Mouse (Mus musculus): Measurements from ENCODE around the gene Serac1. TPM values are rescaled to one million over a fixed set of nuclear protein-coding genes. Genes with fewer than 3 reads are reported as not detected.
A peak's percentile ranks its signal among the peaks of the same experiment; 100 is the strongest.
"Not testable (repeated sequence)": the region's sequence is repeated elsewhere in the genome, so short reads cannot be mapped to it uniquely, and the experiment has no call there.

The Serac1 gene
- total RNA-seq, 2 experiments from 2014 or later: 6.0 to 10.4 TPM

- DNase-seq (ENCODE audit: low spot score): no peak
Measured at GRCm38 (mm10) chr17:6069866-6070265, 9.7 kb downstream of the Serac1 start.

GRCm38 (mm10) chr17:6067613-6068012 is 11.9 kb downstream of the Serac1 start:
- intact Hi-C loops (cut with DNase I): no loop called here
- no peak for DNase-seq (ENCODE audit: low spot score)

More at GRCm38 (mm10) chr17:6069866-6070265, 9.7 kb downstream of the Serac1 start:
- intact Hi-C loops (cut with DNase I): no loop called here

DNA sequence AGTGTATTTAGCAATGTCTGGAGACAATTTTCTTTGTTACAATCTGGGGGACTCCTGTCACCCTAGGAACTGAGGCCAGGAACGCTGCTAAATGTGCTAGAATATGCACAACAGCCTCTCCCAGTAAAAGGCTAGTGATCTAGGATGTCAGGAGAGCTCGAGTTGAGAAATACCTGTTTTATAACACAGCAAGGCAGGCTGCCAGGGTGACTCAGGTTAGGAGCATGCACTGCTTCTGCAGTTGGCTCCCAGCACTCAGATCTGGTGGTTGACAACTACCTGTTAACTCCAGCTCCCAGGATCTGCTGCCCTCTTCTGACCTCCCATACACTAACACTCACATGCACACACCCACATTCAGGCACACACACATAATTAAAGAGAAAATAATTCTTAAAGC is 13.5 kb downstream of the Serac1 start:
- intact Hi-C loops (cut with DNase I): no loop called here
- DNase-seq (ENCODE audit: low spot score): no peak

- intact Hi-C loops (cut with DNase I): no loop called here
- no peak for DNase-seq (ENCODE audit: low spot score)
Measured at GRCm38 (mm10) chr17:6063532-6063931, 16.0 kb downstream of the Serac1 start.

DNA sequence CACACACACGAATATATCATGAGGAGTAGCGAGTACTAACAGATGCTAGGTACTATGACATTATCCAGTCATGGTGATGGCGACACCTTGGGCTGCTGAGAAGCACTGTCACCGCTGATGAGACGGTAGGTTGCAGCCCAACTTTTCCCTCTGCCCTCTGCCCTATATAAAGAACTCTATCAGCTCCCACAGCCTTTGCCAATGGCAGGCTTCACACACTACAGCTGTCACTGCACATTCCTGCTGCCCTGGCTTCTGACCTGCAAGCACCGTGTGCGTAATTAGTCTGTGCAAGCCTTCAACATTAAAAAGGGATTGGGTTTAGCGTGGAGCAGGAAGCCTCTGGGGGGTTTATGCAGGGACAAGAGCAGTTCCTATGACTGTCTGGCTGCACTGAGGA is 16.7 kb downstream of the Serac1 start:
- intact Hi-C loops (cut with DNase I): no loop called here
- DNase-seq (ENCODE audit: low spot score): no peak

- no peak for DNase-seq (ENCODE audit: low spot score)
- intact Hi-C loops (cut with DNase I): no loop called here
Measured at GRCm38 (mm10) chr17:6054934-6055355, 24.6 kb downstream of the Serac1 start.

- DNase-seq (ENCODE audit: low spot score): no peak
- intact Hi-C loops (cut with DNase I): no loop called here
Measured at GRCm38 (mm10) chr17:6052801-6053200, 26.7 kb downstream of the Serac1 start.

DNA sequence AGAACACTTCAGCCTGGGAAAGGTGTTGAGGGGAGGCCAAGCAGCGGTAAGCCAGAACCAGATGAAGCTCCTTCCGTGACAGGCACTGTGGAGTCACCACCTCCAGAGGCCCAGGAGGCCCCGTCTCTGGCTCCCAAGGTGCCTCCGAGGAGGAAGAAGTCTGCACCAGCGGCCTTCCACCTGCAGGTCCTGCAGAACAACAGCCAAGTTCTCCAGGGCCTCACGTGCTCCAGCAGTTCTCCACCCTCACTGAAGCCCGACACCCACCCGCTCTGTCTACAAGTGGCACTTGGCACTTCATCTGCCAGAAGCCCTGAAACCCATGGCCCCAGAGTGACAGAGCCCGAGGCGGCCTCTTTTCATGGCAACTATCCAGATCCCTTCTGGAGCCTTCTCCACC is 42.0 kb downstream of the Serac1 start:
- DNase-seq (ENCODE audit: low spot score): no peak
- intact Hi-C loops (cut with DNase I): no loop called here

DNA sequence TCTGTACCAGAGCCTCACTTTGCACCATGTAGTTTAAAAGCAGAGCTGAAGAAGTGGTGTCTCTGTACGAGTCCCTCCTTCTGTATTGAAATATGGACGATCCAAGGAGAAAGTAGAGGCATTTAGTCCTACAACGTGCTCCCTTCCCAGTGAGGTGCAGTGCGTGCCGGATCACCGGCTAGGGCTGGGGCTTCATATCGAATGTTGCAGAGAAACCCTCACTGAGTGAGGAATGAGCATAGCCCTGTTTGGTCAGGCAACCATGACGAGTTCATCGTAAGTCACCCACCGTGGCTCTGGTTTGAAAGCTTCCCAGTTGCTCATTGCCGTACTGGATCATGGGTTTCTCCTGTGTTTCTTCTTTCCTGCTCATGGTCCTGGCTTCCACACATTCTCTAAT is 42.7 kb downstream of the Serac1 start:
- no peak for DNase-seq (ENCODE audit: low spot score)
- intact Hi-C loops (cut with DNase I): no loop called here

DNA sequence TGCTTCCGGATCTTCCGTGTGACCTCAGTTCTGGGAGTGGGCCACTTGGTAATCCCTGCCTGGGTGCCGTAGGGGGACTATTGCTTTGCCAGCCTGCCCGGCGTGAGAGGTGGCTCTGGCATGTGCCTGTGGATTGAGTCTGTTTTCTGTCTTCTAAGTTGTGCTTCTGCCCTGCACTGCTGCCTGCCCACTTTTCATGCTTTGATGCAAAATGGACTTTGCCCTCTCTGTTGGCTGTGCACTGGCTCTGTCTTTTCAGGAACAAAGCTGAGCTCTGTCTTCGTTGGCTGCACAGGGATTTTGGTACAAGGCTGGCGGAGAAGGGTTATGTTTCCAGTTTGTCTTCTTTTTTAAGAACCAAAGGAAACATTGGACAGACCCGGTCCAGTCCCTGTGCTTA is 43.1 kb downstream of the Serac1 start:
- DNase-seq (ENCODE audit: low spot score): no peak
- intact Hi-C loops (cut with DNase I): no loop called here

DNA sequence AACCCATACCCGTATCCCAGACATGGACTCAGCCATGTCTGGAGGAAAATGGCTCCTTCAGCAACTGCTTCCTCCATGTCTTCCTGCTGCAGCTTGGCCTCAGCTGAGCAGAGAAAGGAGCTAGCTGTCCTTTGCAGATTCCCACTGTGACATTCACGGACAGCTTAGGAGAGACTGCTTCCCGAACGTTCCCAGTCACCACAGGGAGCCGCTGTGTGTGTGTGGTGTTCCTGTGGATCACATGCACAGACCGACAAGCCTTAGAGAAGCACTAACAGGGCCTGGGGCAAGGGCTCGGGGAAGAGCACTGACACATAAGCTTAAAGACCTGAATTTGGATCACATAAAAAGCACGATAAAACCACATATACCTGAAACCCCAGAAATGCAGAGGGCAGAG is 43.9 kb downstream of the Serac1 start:
- intact Hi-C loops (cut with DNase I): no loop called here

DNA sequence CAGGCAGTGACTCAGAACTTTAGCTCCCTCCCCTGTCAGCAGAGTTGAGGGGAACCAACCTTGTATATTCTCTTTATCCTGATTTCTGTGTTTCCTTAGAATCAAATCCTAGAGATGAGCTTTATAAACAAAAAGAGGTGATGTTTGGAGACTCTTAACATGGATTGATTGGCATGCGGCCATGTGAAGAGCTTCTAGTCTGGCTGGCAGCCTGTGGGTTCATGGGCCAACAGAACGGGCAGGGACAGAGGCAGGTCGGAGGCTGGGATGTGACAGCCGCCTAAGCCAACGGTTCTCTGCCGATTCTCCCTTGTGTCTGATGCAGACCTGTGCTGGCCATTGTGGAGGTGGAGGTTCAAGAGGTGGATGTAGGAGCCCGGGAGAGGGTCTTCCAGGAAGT is 53.7 kb downstream of the Serac1 start:
- intact Hi-C loops (cut with DNase I): no loop called here
- no peak for DNase-seq (ENCODE audit: low spot score)

More for the DNA sequence above, 43.9 kb downstream of the Serac1 start:
- no peak for DNase-seq (ENCODE audit: low spot score)

GRCm38 (mm10) chr17:6021374-6021789 is 58.2 kb downstream of the Serac1 start:
- intact Hi-C loops (cut with DNase I); DNase-seq (ENCODE audit: low spot score): not testable (repeated sequence)

GRCm38 (mm10) chr17:6020636-6021035 is 58.9 kb downstream of the Serac1 start:
- intact Hi-C loops (cut with DNase I): no loop called here
- no peak for DNase-seq (ENCODE audit: low spot score)

DNA sequence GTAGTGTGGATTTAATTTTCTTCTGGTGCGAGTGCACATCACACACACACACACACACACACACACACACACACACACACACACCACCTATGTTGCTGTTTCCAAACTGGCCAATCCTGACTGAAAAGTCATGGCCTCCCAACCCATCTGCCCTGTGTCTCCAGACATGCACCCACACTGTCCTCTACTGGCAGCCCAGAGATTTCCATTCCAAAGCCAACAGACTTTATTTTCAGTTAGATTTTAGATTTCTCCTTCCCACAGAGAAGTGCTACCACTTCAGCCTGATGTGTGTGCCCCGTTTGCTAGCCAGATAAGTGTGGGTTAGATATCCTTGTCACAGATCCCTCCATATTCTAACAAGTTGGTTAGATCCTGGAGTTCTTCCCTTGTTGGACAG is 59.8 kb downstream of the Serac1 start:
- intact Hi-C loops (cut with DNase I): loop anchor here (1.0 to 5.0 kb wide), 3 partner anchors 42 to 222 kb away; partner anchors contain the start of gene Synj2
- DNase-seq (ENCODE audit: low spot score): no peak

- no peak for DNase-seq (ENCODE audit: low spot score)
- intact Hi-C loops (cut with DNase I): loop anchor here (5.0 kb wide), 2 partner anchors 41 to 221 kb away; no protein-coding TSS in a partner anchor
Measured at GRCm38 (mm10) chr17:6018348-6018747, 61.2 kb downstream of the Serac1 start.

- peak; percentile 16 for DNase-seq (ENCODE audit: low spot score)
- intact Hi-C loops (cut with DNase I): loop anchor here (5.0 kb wide), 2 partner anchors 40 to 220 kb away; no protein-coding TSS in a partner anchor
Measured at GRCm38 (mm10) chr17:6017268-6017667, 62.3 kb downstream of the Serac1 start.

- DNase-seq (ENCODE audit: low spot score): peak; percentile 22
- intact Hi-C loops (cut with DNase I): loop anchor here (5.0 kb wide), 2 partner anchors 39 to 219 kb away; no protein-coding TSS in a partner anchor
Measured at GRCm38 (mm10) chr17:6016213-6016780, 63.2 kb downstream of the Serac1 start.

DNA sequence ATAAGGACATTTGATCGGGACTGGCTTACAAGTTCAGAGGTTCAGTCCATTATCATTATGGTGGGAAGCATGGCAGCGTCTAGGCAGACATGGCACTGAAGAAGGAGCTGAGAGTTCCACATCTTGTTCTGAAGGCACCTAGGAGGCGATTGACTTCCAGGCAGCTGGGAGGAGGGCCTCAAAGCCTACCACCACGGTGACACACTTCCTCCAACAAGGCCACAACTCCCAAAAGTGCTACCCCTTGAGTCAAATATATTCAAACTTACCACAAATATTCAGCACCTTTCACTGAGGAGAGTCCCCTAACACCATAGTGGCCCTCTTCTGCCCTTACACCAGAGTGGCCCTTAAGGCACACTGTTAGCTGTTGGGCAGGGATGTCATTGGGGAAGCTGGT is 64.6 kb downstream of the Serac1 start:
- DNase-seq (ENCODE audit: low spot score): no peak
- intact Hi-C loops (cut with DNase I): loop anchor here (5.0 kb wide), 2 partner anchors 38 to 218 kb away; no protein-coding TSS in a partner anchor

DNA sequence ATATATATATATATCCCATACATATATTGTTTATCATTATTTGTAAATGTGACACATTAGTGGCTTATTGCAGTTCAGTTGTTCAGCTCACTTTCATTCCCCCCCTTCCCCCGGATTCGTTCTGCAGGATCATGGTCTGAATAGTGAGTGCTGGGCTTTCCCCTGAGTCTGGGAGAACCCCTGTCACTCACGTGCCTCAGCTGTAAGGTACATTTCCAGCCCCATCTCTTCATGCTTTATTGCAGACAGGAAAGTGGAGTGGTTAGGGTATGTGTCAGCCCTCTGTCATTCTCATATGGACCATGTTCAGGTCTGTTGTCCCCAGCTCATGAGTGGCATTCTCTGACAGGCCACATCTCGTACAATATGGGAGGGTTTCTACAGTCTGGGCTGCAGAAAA is 66.5 kb downstream of the Serac1 start:
- intact Hi-C loops (cut with DNase I): no loop called here
- DNase-seq (ENCODE audit: low spot score): no peak

DNA sequence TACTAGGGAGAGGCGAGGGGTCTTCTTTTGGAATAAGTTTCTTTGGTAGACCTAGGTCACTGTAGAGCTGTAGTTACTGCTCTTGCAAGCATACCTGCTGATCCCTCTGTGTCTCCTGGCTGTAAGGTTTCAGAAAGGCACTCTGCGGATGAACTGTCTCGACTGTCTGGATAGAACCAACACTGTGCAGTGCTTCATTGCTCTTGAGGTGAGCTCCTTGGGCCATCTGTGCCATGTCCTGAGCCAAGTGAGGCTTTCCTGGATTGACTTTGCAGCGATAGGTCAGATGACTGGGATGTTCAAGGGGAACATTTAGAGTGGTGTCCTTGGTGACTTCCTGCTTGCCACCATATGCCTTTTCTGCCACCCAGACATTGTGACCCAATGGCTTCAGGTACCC is 69.9 kb downstream of the Serac1 start:
- DNase-seq (ENCODE audit: low spot score): no peak
- intact Hi-C loops (cut with DNase I): no loop called here

DNA sequence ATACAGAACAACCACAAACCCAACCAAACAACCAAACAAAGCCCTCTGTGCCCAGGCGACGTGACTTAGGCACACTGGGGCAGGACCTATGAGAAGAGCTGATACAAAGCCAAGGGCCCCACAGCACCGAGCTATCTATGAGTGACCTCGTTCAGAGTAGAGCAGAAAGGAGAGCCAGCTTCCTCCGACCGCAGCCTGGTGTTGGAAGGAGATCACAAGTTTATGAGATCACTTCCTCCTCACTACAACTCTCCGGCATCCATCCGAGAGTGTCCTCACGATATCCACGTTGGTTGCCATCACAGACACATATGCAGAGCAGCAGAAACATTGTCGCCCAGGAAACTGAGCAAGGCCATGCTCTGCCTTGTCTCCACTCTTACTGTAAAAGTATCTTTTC is 71.0 kb downstream of the Serac1 start:
- DNase-seq (ENCODE audit: low spot score): no peak
- intact Hi-C loops (cut with DNase I): no loop called here
